Mouse (Mus musculus): Measurements from ENCODE around the gene Esrra. TPM values are rescaled to one million over a fixed set of nuclear protein-coding genes. Genes with fewer than 3 reads are reported as not detected.

Esrra gene
- polyA plus RNA-seq, 1 experiment from 2014 or later = 20.8 TPM

GRCm38 (mm10) chr19:6956461-6956860 lies 34.8 kb upstream of the Esrra start:
- Histone ChIP-seq H3K9ac (ENCODE audit: low read length) (no peak overlapping the region), H3K4me3 (ENCODE audit: low read depth, low read length) (no peak overlapping the region), H3K27me3 (ENCODE audit: control insufficient read depth, insufficient read depth, low read length) (no peaks in the 10 kb centered on the region), H3K4me1 (replicated peaks; ENCODE audit: control insufficient read depth, insufficient read depth) (peaks cover 6% of the 10 kb centered on the region; the same call in 1 of the 2 replicates), H3K27ac (replicated peaks) (no peak overlapping the region), H3K36me3 (ENCODE audit: control insufficient read depth, insufficient read depth, low read length) (peaks cover 41% of the 10 kb centered on the region), H3K9me3 (ENCODE audit: control insufficient read depth, low read length) (no peaks in the 10 kb centered on the region), H3K4me2 (replicated peaks; ENCODE audit: low read depth) (no peak overlapping the region)
- no peak for DNase-seq (ENCODE audit: low spot score)
- no peak for ATAC-seq (ENCODE audit: low FRiP score, low TSS enrichment)
- WGBS = 83% methylated on average over 10 of the region's 10 CpGs
- no peak for TF ChIP-seq EP300 (optimal IDR thresholded peaks at IDR 0.05)
- no peak for TF ChIP-seq CTCF (IDR thresholded peaks at IDR 0.05; ENCODE audit: low read depth)

- Histone ChIP-seq H3K9ac (ENCODE audit: low read length) (peak overlapping the region; percentile 31; the same call in 1 of the 2 replicates), H3K4me1 (replicated peaks; ENCODE audit: control insufficient read depth, insufficient read depth) (peaks cover 6% of the 10 kb centered on the region; the same call in 1 of the 2 replicates), H3K27ac (replicated peaks) (no peak overlapping the region), H3K4me2 (replicated peaks; ENCODE audit: low read depth) (no peak overlapping the region), H3K36me3 (ENCODE audit: control insufficient read depth, insufficient read depth, low read length) (peaks cover 38% of the 10 kb centered on the region), H3K4me3 (ENCODE audit: low read depth, low read length) (no peak overlapping the region), H3K9me3 (ENCODE audit: control insufficient read depth, low read length) (no peaks in the 10 kb centered on the region), H3K27me3 (ENCODE audit: control insufficient read depth, insufficient read depth, low read length) (no peaks in the 10 kb centered on the region)
- TF ChIP-seq CTCF (IDR thresholded peaks at IDR 0.05; ENCODE audit: low read depth) = no peak
- TF ChIP-seq EP300 (optimal IDR thresholded peaks at IDR 0.05) = no peak
- 79% methylated on average over 7 of the region's 7 CpGs for WGBS
- ATAC-seq (ENCODE audit: low FRiP score, low TSS enrichment) = no peak
- DNase-seq (ENCODE audit: low spot score) = no peak
Observed at GRCm38 (mm10) chr19:6955424-6955823, 33.8 kb upstream of the Esrra start.

GRCm38 (mm10) chr19:6954046-6954445 lies 32.4 kb upstream of the Esrra start:
- Histone ChIP-seq H3K9ac (ENCODE audit: low read length) (no peak overlapping the region), H3K4me3 (ENCODE audit: low read depth, low read length) (no peak overlapping the region), H3K4me2 (replicated peaks; ENCODE audit: low read depth) (no peak overlapping the region), H3K27me3 (ENCODE audit: control insufficient read depth, insufficient read depth, low read length) (no peaks in the 10 kb centered on the region), H3K36me3 (ENCODE audit: control insufficient read depth, insufficient read depth, low read length) (peaks cover 32% of the 10 kb centered on the region), H3K4me1 (replicated peaks; ENCODE audit: control insufficient read depth, insufficient read depth) (peaks cover 6% of the 10 kb centered on the region; the same call in 1 of the 2 replicates), H3K27ac (replicated peaks) (0 out of 2 replicates have a peak overlapping the region, but pooled peaks have one; percentile 25), H3K9me3 (ENCODE audit: control insufficient read depth, low read length) (no peaks in the 10 kb centered on the region)
- ATAC-seq (ENCODE audit: low FRiP score, low TSS enrichment) = no peak
- DNase-seq (ENCODE audit: low spot score) = peak; percentile 81
- no peak for TF ChIP-seq EP300 (optimal IDR thresholded peaks at IDR 0.05)
- TF ChIP-seq CTCF (IDR thresholded peaks at IDR 0.05; ENCODE audit: low read depth) = peak; percentile 70
- WGBS = 44% methylated on average over 9 of the region's 9 CpGs

- peak overlapping the region; percentile 89 for H3K4me2 ChIP-seq (replicated peaks; ENCODE audit: low read depth)
- peak overlapping the region; percentile 94 for H3K27ac ChIP-seq (replicated peaks)
- H3K36me3 ChIP-seq (ENCODE audit: control insufficient read depth, insufficient read depth, low read length) = peaks cover 20% of the 10 kb centered on the region
- no peaks in the 10 kb centered on the region for H3K9me3 ChIP-seq (ENCODE audit: control insufficient read depth, low read length)
- H3K27me3 ChIP-seq (ENCODE audit: control insufficient read depth, insufficient read depth, low read length) = no peaks in the 10 kb centered on the region
- peak overlapping the region; percentile 19; the same call in 1 of the 2 replicates for H3K9ac ChIP-seq (ENCODE audit: low read length)
- 11% methylated on average over 3 of the region's 3 CpGs for WGBS
- ATAC-seq (ENCODE audit: low FRiP score, low TSS enrichment) (peak; percentile 49), DNase-seq (ENCODE audit: low spot score) (peak; percentile 85)
- TF ChIP-seq CTCF (IDR thresholded peaks at IDR 0.05; ENCODE audit: low read depth) (peak; percentile 2; the same call in 1 of the 2 replicates), EP300 (optimal IDR thresholded peaks at IDR 0.05) (peak; percentile 81)
- H3K4me1 ChIP-seq (replicated peaks; ENCODE audit: control insufficient read depth, insufficient read depth) = peaks cover 6% of the 10 kb centered on the region; the same call in 1 of the 2 replicates
- 0 out of 2 replicates have a peak overlapping the region, but pooled peaks have one; percentile 65 for H3K4me3 ChIP-seq (ENCODE audit: low read depth, low read length)
Observed at GRCm38 (mm10) chr19:6952712-6953037, 31.1 kb upstream of the Esrra start.

- Histone ChIP-seq H3K36me3 (ENCODE audit: control insufficient read depth, insufficient read depth, low read length) (peaks cover 19% of the 10 kb centered on the region), H3K9me3 (ENCODE audit: control insufficient read depth, low read length) (no peaks in the 10 kb centered on the region), H3K4me1 (replicated peaks; ENCODE audit: control insufficient read depth, insufficient read depth) (peaks cover 6% of the 10 kb centered on the region; the same call in 1 of the 2 replicates)
Observed at GRCm38 (mm10) chr19:6951994-6952711, 30.5 kb upstream of the Esrra start.

More at GRCm38 (mm10) chr19:6951994-6952711, 30.5 kb upstream of the Esrra start:
- Histone ChIP-seq H3K4me2 (replicated peaks; ENCODE audit: low read depth) (peak overlapping the region; percentile 89), H3K27me3 (ENCODE audit: control insufficient read depth, insufficient read depth, low read length) (no peaks in the 10 kb centered on the region), H3K4me3 (ENCODE audit: low read depth, low read length) (peak overlapping the region; percentile 65), H3K27ac (replicated peaks) (peak overlapping the region; percentile 94), H3K9ac (ENCODE audit: low read length) (peak overlapping the region; percentile 61)
- DNase-seq (ENCODE audit: low spot score) (peak; percentile 86), ATAC-seq (ENCODE audit: low FRiP score, low TSS enrichment) (peak; percentile 62)
- WGBS = 2% methylated on average over 31 of the region's 31 CpGs
- TF ChIP-seq CTCF (IDR thresholded peaks at IDR 0.05; ENCODE audit: low read depth) (no peak), EP300 (optimal IDR thresholded peaks at IDR 0.05) (no peak)

Data from stomach, postnatal 0 days (tissue).